Mouse (Mus musculus): ENCODE data around the gene Lhcgr. TPM values are rescaled to one million over a fixed set of nuclear protein-coding genes. Genes with fewer than 3 reads are reported as not detected.
"Not testable (repeated sequence)": the region's sequence is repeated elsewhere in the genome, so short reads cannot be mapped to it uniquely, and the experiment has no call there.

The Lhcgr gene
- total RNA-seq (2021) = under 1 TPM in 1 of 2 experiments, not detected in 1; 0.05 TPM

GRCm38 (mm10) chr17:88791440-88792152 is at the start of gene Lhcgr:
Gene Lhcgr, minus strand, starts transcription at chr17:88791990.
- intact Hi-C loops (cut with DNase I) = no loop called here
- peak; percentile 2 to 5 for DNase-seq

- no peak for DNase-seq
- intact Hi-C loops (cut with DNase I) = no loop called here
These were observed 25.8 kb upstream of the Lhcgr start for GRCm38 (mm10) chr17:88817601-88818000.

GRCm38 (mm10) chr17:88812943-88813342 is 21.2 kb upstream of the Lhcgr start:
- intact Hi-C loops (cut with DNase I); DNase-seq: not testable (repeated sequence)

- no peak for DNase-seq
- intact Hi-C loops (cut with DNase I) = no loop called here
These were observed 19.0 kb upstream of the Lhcgr start for GRCm38 (mm10) chr17:88810807-88811206.

- no peak for DNase-seq
- intact Hi-C loops (cut with DNase I) = no loop called here
These were observed 14.6 kb upstream of the Lhcgr start for GRCm38 (mm10) chr17:88806421-88806820.

DNA sequence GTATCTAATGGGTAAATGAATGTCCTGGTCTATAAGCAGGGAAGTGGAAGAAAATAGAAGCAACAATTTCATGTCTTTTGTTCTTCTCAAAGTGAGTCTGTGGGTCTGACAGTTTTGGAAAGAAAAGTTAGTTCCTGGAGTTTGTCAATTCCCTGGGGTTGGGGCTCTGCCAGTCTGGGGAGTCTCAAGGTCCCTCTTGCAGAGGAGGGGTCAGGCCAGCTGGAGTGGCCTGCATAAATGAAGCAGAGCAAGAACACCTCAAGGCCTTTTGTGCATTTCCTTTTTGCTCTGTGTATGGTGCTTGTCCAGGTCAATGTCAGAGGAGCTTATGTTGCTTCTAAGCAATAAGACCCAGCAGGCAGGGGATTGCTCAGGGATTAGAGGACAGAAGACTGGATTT is 11.7 kb upstream of the Lhcgr start:
- intact Hi-C loops (cut with DNase I) = no loop called here

DNA sequence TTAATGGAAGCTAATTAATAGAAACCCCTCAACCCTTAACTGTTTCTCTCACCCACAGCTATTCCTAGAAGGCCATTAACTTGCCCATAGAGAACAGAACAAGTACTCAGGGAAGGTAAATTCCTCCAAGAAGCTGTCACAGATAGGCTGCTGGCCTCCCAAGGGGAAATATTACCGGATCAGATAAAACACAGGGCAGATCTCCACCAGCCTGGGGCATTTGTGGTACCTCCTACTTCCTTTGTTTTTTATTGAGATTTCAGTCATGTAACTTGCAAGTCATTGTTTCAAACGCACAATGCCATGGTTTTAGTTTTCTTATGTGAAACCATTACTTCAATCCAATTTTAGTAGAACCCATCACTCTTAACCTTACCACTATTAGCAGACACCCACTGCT is 1.1 kb downstream of the Lhcgr start:
- intact Hi-C loops (cut with DNase I) = no loop called here
- DNase-seq = no peak

More for the DNA sequence above, 11.7 kb upstream of the Lhcgr start:
- no peak for DNase-seq

- DNase-seq = no peak
- intact Hi-C loops (cut with DNase I) = no loop called here
These were observed 3.4 kb downstream of the Lhcgr start for GRCm38 (mm10) chr17:88788392-88788791.

DNA sequence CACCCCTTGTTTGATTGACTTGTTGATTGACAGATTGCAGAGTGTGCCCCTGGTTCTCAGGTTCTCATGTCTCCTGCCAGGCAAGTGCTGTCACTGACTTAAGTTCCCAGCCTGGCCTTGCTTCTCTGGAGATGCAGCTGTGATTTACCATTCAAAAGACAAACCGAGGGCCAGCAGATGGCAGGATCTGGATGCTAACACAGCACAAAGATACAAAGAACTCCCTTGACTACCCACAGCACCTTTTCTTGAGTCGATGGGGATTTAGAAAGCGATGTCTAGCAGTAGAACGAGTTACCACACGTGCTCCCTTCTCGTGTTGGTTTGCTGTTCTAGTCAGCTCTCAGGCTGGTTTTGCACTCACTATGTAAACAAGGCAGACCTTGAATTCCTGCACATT is 4.9 kb downstream of the Lhcgr start:
- intact Hi-C loops (cut with DNase I) = no loop called here
- no peak for DNase-seq

GRCm38 (mm10) chr17:88786385-88786784 is 5.4 kb downstream of the Lhcgr start:
- DNase-seq = no peak
- intact Hi-C loops (cut with DNase I) = no loop called here

DNA sequence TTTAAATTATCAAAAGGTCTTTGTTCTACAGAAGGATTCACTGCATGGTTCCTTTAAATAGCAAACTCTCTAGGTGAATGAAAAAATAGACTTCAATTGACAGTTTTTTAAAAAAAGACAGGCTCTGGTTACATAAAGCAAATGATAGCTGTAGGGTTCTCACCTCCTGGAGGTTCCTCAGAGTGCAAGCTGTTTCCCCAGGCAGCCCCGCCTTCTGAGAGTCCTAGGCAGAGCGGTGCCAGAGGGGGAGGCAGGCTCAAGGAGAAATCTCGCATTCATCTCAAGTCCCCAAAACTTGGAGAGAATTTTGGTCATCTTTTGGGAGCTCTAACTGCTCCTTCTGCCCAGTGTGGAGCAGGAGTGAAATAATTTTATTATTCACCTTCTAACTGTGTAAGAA is 12.6 kb downstream of the Lhcgr start:
- intact Hi-C loops (cut with DNase I) = no loop called here
- DNase-seq = no peak

GRCm38 (mm10) chr17:88774103-88774526 is 17.7 kb downstream of the Lhcgr start:
- intact Hi-C loops (cut with DNase I) = no loop called here
- no peak for DNase-seq

DNA sequence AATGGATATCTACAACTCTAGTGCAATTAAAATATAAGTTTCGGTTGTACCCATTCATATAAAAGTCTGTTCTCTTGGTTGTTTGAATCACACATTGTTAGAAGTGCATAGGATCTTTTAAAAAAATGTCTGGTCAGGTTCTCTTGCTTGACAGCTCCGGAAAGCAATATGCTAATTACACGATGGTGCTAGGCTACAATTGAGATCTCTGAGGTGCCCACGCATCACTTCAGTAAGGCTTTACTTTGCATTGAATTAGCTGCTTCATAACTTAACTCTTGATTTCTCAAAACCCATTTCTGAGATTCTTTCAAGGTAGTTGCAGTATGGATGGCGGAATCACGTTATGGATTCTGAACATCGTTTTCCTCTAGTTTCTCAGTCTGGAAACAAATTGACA is 21.7 kb downstream of the Lhcgr start:
- DNase-seq = no peak
- intact Hi-C loops (cut with DNase I) = no loop called here

GRCm38 (mm10) chr17:88769283-88769859 is 22.4 kb downstream of the Lhcgr start:
- DNase-seq = no peak
- intact Hi-C loops (cut with DNase I) = no loop called here

GRCm38 (mm10) chr17:88766857-88767256 is 24.9 kb downstream of the Lhcgr start:
- DNase-seq = no peak
- intact Hi-C loops (cut with DNase I) = no loop called here

DNA sequence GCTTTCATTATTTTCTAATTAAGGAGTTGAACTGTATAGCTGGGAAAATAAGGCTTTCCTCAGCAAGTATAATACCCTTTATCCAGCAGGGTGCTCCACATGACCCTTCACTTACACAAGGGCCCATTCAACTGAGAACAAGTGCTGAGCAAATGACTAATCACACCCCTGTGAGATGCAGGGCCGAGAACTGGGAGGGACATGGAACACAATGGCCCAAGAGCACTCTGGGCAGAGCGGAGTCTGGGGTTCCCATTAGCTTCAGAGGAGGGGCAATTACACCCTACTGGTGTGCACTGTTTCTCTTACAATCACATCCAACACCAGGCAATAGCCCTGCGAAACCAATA is 27.7 kb downstream of the Lhcgr start:
- DNase-seq = no peak
- intact Hi-C loops (cut with DNase I) = no loop called here

DNA sequence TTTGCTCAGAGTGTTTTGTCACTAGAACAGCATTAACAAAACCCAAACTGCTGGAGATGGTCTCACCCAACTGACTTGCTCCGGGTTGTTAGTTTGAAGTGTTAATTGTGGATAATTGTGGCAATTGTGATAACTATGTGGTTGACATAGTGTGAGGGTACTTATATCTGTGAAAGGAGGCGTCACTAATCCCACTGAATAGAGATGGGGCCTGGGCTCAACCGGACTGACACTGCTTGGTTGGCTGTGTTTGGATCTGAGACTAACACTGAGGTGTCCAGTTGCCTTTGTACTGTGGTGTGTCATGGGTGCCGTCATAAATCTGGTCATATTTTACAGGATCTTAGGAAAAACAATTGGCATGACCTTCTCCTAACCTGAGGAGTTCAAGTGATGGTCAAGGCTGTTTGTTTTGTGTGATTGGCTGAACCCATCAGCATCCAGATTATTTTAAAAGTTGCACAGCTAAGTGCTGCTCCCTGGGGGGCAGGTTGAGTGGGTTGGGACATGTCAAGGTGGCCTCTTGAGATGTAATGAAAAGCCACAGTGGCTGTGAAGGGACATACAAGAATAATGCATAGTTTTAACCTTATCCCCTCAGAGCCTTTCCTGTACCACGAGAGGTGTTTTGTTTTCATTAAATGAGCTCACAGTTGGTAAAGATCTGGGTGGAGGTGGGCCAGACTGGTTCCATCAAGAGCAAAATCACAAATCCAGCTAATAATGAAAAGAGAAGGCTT is 28.2 kb downstream of the Lhcgr start:
- DNase-seq = no peak
- intact Hi-C loops (cut with DNase I) = no loop called here

DNA sequence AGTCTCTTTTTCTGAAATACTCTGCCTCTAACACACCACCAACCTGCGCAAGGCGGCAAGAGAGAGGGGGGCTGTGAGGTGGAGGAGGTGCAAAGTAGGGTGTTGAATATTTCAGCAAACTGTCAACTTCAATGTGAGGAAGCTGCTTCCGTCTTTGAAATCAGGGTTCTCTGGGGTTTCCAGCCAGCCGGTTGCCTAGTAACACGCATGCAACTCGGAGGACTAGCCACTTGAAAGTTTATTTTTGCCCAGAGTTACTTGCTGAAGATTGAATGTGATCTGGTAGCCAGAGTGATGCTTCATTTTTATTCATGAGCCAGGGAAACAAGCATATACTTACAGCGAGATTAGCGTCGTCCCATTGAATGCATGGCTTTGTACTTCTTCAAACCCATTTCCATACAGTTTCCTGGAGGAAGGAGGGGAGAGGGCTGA is 33.8 kb downstream of the Lhcgr start:
- intact Hi-C loops (cut with DNase I) = no loop called here
- DNase-seq = peak in 1 of 2 experiments; percentile 10

DNA sequence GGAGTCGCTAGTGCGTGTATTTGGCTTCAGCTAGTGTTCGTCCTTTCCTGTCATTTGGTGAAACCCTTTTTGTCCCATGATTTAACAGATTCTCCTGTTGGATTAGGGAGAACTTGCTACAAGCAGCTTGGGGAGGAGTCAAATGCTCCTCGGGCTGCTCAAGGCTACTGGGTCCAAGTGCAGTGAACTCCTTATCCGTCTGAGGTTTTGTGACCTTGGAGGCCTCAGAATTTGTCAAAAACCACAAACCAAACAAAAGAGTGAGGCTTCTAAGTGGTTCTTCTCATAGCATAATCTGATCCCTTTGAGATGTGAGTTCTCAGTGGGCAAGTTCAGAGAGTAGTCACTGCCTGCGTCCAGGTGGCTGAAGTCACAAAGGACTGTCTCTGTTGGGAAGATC is 36.0 kb downstream of the Lhcgr start:
- intact Hi-C loops (cut with DNase I) = no loop called here

GRCm38 (mm10) chr17:88753472-88753857 is 38.3 kb downstream of the Lhcgr start:
- intact Hi-C loops (cut with DNase I) = loop anchor here (1.0 kb wide), 1 partner anchor 100 kb away; no protein-coding TSS in a partner anchor

More for the DNA sequence above, 36.0 kb downstream of the Lhcgr start:
- no peak for DNase-seq

DNA sequence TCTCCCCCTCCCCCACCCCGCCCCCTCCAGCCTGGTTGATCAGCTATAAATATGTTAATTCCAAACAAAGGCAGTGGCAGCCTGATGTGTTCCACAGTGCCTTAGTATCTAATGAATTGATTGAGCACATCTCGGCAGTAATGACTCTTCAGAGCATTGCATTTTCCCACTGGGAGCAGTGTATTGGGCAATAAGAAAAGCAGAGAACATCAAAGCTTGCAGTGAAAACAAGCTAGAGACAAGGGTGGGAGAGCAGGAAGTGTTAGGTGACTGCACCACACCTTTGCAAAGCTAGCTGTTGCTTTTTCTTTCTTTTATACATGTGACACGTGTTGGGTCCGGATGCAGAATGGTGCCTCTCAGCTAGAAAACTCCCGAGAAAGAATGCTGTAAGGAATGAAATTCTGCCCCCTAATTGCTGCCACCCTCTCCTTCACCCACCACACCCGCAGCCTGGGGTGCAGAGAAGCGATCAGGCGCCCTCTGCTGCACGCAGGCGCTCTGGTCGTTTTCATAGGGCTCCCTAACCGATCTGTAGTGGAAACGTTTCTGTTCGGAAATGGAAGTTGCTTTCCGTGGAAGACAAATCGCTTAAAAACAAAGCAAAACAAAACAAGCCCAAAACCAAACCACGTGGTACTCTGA is 38.8 kb downstream of the Lhcgr start:
- intact Hi-C loops (cut with DNase I) = loop anchor here (1.0 kb wide), 1 partner anchor 100 kb away; no protein-coding TSS in a partner anchor
- DNase-seq = peak; percentile 32 to 33

More at GRCm38 (mm10) chr17:88753472-88753857, 38.3 kb downstream of the Lhcgr start:
- no peak for DNase-seq
